Mouse (Mus musculus): ENCODE results near the gene Sf3b2. TPM values are rescaled to one million over a fixed set of nuclear protein-coding genes. Genes with fewer than 3 reads are reported as not detected.
A peak's percentile ranks its signal among the peaks of the same experiment; 100 is the strongest.

Sf3b2 gene
- polyA plus RNA-seq, 1 experiment from 2014 or later, result 239 TPM

DNA sequence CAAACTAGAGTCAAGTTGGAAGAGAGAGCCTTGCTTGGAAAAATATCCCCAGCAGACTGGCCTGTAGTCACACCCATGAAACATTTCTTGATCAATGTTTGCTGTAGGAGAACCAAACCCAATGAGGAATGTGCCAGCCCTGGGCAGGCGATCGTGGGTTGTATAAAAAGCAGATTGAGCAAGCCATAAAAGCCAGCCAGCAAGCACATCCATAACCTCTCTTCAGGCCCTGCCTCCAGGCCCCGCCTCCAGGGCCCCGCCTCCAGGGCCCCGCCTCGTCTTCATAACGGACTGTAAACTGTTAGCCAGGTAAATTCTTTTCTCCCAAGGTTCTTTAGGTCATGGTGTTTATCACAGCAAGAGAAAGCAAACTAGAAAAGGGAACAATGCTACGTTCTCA is 16.9 kb downstream of the Sf3b2 start:
- Histone ChIP-seq H3K4me2 (no peak overlapping the region), H3K36me3 (ENCODE audit: control insufficient read depth, insufficient read depth, low read length) (peaks cover 56% of the 10 kb centered on the region), H3K4me3 (ENCODE audit: low read depth, low read length) (no peak overlapping the region), H3K27ac (ENCODE audit: low read depth, low read length) (no peak overlapping the region), H3K9me3 (replicated peaks; ENCODE audit: control insufficient read depth, low read length) (no peaks in the 10 kb centered on the region), H3K4me1 (ENCODE audit: control insufficient read depth, insufficient read depth, low read length) (peaks cover 10% of the 10 kb centered on the region), H3K9ac (ENCODE audit: low read depth, low read length) (no peak overlapping the region), H3K27me3 (ENCODE audit: control insufficient read depth, insufficient read depth, low read length) (no peaks in the 10 kb centered on the region)
- WGBS (ENCODE audit: insufficient replicate concordance), result 84% methylated on average over 8 of the region's 8 CpGs
- ATAC-seq (replicated peaks; ENCODE audit: insufficient number of reproducible peaks, low FRiP score, low TSS enrichment), result no peak

DNA sequence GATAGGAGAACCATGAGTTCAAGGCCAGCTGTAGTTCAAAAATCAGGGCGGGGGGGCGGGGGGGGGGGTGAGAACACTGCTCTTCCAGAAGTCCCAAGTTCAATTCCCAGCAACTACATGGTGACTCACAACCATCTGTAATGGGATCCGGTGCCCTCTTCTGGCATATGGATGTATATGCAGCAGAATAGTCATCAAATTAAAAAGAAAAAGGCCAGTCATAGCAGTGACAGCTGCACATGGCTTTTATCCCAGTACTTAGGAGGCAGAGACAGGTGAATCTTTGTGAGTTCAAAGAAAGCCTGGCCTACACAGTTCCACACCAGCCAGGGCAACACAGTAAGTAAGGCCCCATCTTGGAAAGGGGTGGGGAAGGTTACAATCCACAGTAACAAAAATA is 18.1 kb downstream of the Sf3b2 start:
- Histone ChIP-seq H3K27ac (ENCODE audit: low read depth, low read length) (no peak overlapping the region), H3K4me3 (ENCODE audit: low read depth, low read length) (no peak overlapping the region), H3K9me3 (replicated peaks; ENCODE audit: control insufficient read depth, low read length) (no peaks in the 10 kb centered on the region), H3K27me3 (ENCODE audit: control insufficient read depth, insufficient read depth, low read length) (no peaks in the 10 kb centered on the region), H3K36me3 (ENCODE audit: control insufficient read depth, insufficient read depth, low read length) (peaks cover 54% of the 10 kb centered on the region), H3K4me1 (ENCODE audit: control insufficient read depth, insufficient read depth, low read length) (peaks cover 11% of the 10 kb centered on the region), H3K4me2 (no peak overlapping the region), H3K9ac (ENCODE audit: low read depth, low read length) (no peak overlapping the region)
- 87% methylated on average over 3 of the region's 3 CpGs for WGBS (ENCODE audit: insufficient replicate concordance)
- no peak for ATAC-seq (replicated peaks; ENCODE audit: insufficient number of reproducible peaks, low FRiP score, low TSS enrichment)

DNA sequence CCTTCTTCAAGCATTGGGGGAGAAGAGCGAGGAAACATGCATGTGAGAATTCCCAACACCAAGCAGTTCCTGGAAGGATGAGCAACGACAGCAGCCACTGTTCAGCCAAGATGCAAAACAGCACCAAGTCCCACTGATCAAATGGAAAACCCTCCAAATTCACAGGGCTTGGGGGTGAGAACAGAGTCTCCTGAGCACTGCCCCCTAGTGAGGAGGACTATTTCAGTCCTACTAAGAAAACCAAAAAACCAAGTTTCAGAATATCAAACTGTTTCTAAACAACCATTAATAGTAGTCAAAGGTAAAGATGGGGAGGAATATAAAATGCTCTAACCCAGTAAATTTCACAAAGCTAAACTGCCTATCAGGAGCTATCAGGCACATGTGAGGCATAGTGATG is 18.7 kb downstream of the Sf3b2 start:
- Histone ChIP-seq H3K27me3 (ENCODE audit: control insufficient read depth, insufficient read depth, low read length) (no peaks in the 10 kb centered on the region), H3K4me2 (no peak overlapping the region), H3K9ac (ENCODE audit: low read depth, low read length) (no peak overlapping the region), H3K9me3 (replicated peaks; ENCODE audit: control insufficient read depth, low read length) (no peaks in the 10 kb centered on the region), H3K4me1 (ENCODE audit: control insufficient read depth, insufficient read depth, low read length) (peaks cover 14% of the 10 kb centered on the region), H3K4me3 (ENCODE audit: low read depth, low read length) (no peak overlapping the region), H3K27ac (ENCODE audit: low read depth, low read length) (no peak overlapping the region), H3K36me3 (ENCODE audit: control insufficient read depth, insufficient read depth, low read length) (peaks cover 54% of the 10 kb centered on the region)
- ATAC-seq (replicated peaks; ENCODE audit: insufficient number of reproducible peaks, low FRiP score, low TSS enrichment), result no peak
- WGBS (ENCODE audit: insufficient replicate concordance), result 91% methylated on average over 2 of the region's 2 CpGs

DNA sequence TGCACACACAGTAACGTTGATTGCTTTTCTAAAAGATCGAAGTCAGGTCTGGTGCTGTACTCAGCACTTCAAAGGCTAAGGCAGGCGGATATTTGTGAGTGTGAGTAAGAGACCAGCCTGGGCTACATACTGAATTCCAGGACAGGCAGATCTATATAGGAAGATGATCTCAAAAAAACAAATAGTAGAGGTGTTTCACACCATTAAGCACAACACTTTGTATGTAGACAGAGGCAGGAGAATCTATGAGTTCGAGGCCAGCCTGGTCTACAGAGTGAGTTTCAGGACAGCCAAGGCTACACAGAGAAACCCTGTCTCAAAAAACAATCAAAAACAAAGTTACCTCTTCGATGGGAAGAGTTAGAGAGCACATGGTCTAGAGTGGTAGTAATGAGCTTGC is 19.5 kb downstream of the Sf3b2 start:
- H3K9me3 ChIP-seq (replicated peaks; ENCODE audit: control insufficient read depth, low read length), result no peaks in the 10 kb centered on the region
- no peak for ATAC-seq (replicated peaks; ENCODE audit: insufficient number of reproducible peaks, low FRiP score, low TSS enrichment)
- 89% methylated on average over 5 of the region's 5 CpGs for WGBS (ENCODE audit: insufficient replicate concordance)
- no peak overlapping the region for H3K4me3 ChIP-seq (ENCODE audit: low read depth, low read length)
- H3K4me2 ChIP-seq, result no peak overlapping the region
- no peak overlapping the region for H3K27ac ChIP-seq (ENCODE audit: low read depth, low read length)
- no peak overlapping the region for H3K9ac ChIP-seq (ENCODE audit: low read depth, low read length)
- peaks cover 14% of the 10 kb centered on the region for H3K4me1 ChIP-seq (ENCODE audit: control insufficient read depth, insufficient read depth, low read length)
- H3K36me3 ChIP-seq (ENCODE audit: control insufficient read depth, insufficient read depth, low read length), result peaks cover 46% of the 10 kb centered on the region
- H3K27me3 ChIP-seq (ENCODE audit: control insufficient read depth, insufficient read depth, low read length), result no peaks in the 10 kb centered on the region

DNA sequence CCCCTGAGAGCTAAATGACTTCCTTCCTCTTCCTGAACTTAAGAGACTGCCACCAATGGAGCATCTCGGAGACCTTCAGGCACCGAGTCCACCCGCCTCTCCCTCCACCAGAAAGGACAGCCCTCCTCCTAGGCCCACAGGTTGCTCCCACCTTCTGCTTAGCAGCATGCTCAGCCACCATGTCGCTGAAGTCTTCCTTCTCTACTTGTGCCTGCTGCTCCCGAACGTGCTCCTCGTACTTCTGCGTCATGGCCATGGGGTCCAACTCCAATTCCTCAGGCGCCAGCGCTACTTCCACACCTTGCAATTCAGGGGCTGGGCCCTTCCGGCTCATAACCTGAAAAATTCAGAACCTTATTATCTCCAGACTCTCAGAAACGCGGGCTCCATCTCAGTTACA is 20.6 kb downstream of the Sf3b2 start:
- Histone ChIP-seq H3K36me3 (ENCODE audit: control insufficient read depth, insufficient read depth, low read length) (peaks cover 40% of the 10 kb centered on the region), H3K9me3 (replicated peaks; ENCODE audit: control insufficient read depth, low read length) (no peaks in the 10 kb centered on the region), H3K27ac (ENCODE audit: low read depth, low read length) (peak overlapping the region; percentile 63; the same call in 1 of the 2 replicates), H3K27me3 (ENCODE audit: control insufficient read depth, insufficient read depth, low read length) (no peaks in the 10 kb centered on the region), H3K4me1 (ENCODE audit: control insufficient read depth, insufficient read depth, low read length) (peaks cover 16% of the 10 kb centered on the region), H3K4me3 (ENCODE audit: low read depth, low read length) (no peak overlapping the region), H3K4me2 (no peak overlapping the region), H3K9ac (ENCODE audit: low read depth, low read length) (no peak overlapping the region)
- WGBS (ENCODE audit: insufficient replicate concordance), result 89% methylated on average over 13 of the region's 13 CpGs
- ATAC-seq (replicated peaks; ENCODE audit: insufficient number of reproducible peaks, low FRiP score, low TSS enrichment), result no peak

DNA sequence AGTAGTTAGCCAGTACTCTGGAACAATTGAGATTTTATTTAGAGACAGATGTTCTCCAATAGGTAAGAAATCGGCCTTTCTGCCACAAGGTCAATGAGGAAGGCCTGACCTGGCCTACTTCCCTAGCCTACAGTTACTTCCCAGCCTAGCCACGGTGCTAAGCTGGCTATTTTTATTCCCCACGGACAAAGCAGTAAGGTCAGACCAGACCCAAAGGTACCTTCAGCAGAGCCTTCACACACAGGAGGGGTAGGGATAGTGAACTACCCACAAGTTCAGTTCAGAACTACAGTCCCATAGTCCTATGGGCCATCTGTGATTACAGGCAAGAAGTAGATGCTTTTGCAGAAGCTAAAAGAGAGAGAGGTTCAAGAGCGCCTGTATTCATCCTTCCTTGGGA is 21.3 kb downstream of the Sf3b2 start:
- H3K4me1 ChIP-seq (ENCODE audit: control insufficient read depth, insufficient read depth, low read length), result peaks cover 21% of the 10 kb centered on the region
- ATAC-seq (replicated peaks; ENCODE audit: insufficient number of reproducible peaks, low FRiP score, low TSS enrichment), result no peak
- no peaks in the 10 kb centered on the region for H3K9me3 ChIP-seq (replicated peaks; ENCODE audit: control insufficient read depth, low read length)
- 48% methylated on average over 4 of the region's 4 CpGs for WGBS (ENCODE audit: insufficient replicate concordance)
- peak overlapping the region; percentile 94 for H3K9ac ChIP-seq (ENCODE audit: low read depth, low read length)
- H3K4me3 ChIP-seq (ENCODE audit: low read depth, low read length), result peak overlapping the region; percentile 87; the same call in 1 of the 2 replicates
- H3K27ac ChIP-seq (ENCODE audit: low read depth, low read length), result peak overlapping the region; percentile 63
- H3K27me3 ChIP-seq (ENCODE audit: control insufficient read depth, insufficient read depth, low read length), result no peaks in the 10 kb centered on the region
- H3K36me3 ChIP-seq (ENCODE audit: control insufficient read depth, insufficient read depth, low read length), result peaks cover 34% of the 10 kb centered on the region
- peak overlapping the region; percentile 92 for H3K4me2 ChIP-seq

GRCm38 (mm10) chr19:5272801-5273733 is 22.2 kb downstream of the Sf3b2 start, which contains the start of gene Pacs1:
Pacs1 (minus strand) TSS chr19:5273119.
- peak within 1 kb of the TSS; percentile 63 for H3K27ac ChIP-seq (ENCODE audit: low read depth, low read length)
- H3K9ac ChIP-seq (ENCODE audit: low read depth, low read length), result peak within 1 kb of the TSS; percentile 94
- H3K4me1 ChIP-seq (ENCODE audit: control insufficient read depth, insufficient read depth, low read length), result peaks cover 27% of the 10 kb centered on the region
- peak; percentile 87 for ATAC-seq (replicated peaks; ENCODE audit: insufficient number of reproducible peaks, low FRiP score, low TSS enrichment)
- under 1% methylated on average over 82 of the region's 97 CpGs for WGBS (ENCODE audit: insufficient replicate concordance)
- H3K4me2 ChIP-seq, result peak within 1 kb of the TSS; percentile 92
- no peaks in the 10 kb centered on the region for H3K27me3 ChIP-seq (ENCODE audit: control insufficient read depth, insufficient read depth, low read length)
- no peaks in the 10 kb centered on the region for H3K9me3 ChIP-seq (replicated peaks; ENCODE audit: control insufficient read depth, low read length)
- peaks cover 27% of the 10 kb centered on the region for H3K36me3 ChIP-seq (ENCODE audit: control insufficient read depth, insufficient read depth, low read length)
- H3K4me3 ChIP-seq (ENCODE audit: low read depth, low read length), result peak within 1 kb of the TSS; percentile 87

DNA sequence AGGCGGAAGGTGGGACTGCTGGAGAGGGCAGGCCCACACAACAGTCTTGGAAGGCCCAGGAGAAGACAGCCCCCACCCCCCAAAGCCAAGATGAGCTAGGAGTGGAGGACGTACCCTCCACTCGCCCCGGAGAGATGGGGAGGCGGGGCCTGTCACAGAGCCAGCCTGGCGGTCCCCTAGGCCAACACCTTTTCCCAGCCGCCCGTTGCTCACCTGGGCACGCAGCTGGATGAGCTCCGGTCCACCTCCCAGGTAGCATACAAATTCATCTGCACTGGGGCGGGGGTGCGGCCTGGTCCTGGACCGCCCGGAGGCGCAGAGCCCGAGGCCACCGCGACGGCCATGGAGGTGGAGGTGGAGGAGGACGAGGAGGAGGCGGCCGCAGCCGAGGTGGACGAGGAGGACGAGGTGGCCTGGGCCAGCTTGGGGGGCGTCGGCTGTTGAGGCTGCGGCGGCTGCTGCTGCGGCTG is 22.9 kb downstream of the Sf3b2 start:
- Histone ChIP-seq H3K4me3 (ENCODE audit: low read depth, low read length) (peak overlapping the region; percentile 87), H3K9ac (ENCODE audit: low read depth, low read length) (peak overlapping the region; percentile 94), H3K27ac (ENCODE audit: low read depth, low read length) (peak overlapping the region; percentile 63), H3K27me3 (ENCODE audit: control insufficient read depth, insufficient read depth, low read length) (no peaks in the 10 kb centered on the region), H3K36me3 (ENCODE audit: control insufficient read depth, insufficient read depth, low read length) (peaks cover 20% of the 10 kb centered on the region), H3K4me1 (ENCODE audit: control insufficient read depth, insufficient read depth, low read length) (peaks cover 28% of the 10 kb centered on the region), H3K4me2 (peak overlapping the region; percentile 92), H3K9me3 (replicated peaks; ENCODE audit: control insufficient read depth, low read length) (no peaks in the 10 kb centered on the region)
- peak; percentile 58 for ATAC-seq (replicated peaks; ENCODE audit: insufficient number of reproducible peaks, low FRiP score, low TSS enrichment)
- WGBS (ENCODE audit: insufficient replicate concordance), result 2% methylated on average over 29 of the region's 30 CpGs
